Mouse (Mus musculus): ENCODE results near the gene Syngap1.
"Not testable (repeated sequence)": the region's sequence is repeated elsewhere in the genome, so short reads cannot be mapped to it uniquely, and the experiment has no call there.

Gene Syngap1

GRCm38 (mm10) chr17:26941031-26941789 lies at the start of gene Syngap1:
Syngap1 (plus strand) TSS chr17:26941253.
- DNase-seq (ENCODE audit: low read depth, low spot score) = no peak

GRCm38 (mm10) chr17:26892635-26893375 lies 48.2 kb upstream of the Syngap1 start:
- DNase-seq (ENCODE audit: low read depth, low spot score) = no peak

- DNase-seq (ENCODE audit: low read depth, low spot score) = no peak
Observed at GRCm38 (mm10) chr17:26893492-26893891, 47.6 kb upstream of the Syngap1 start.

- DNase-seq (ENCODE audit: low read depth, low spot score) = no peak
Observed at GRCm38 (mm10) chr17:26894342-26894741, 46.7 kb upstream of the Syngap1 start.

DNA sequence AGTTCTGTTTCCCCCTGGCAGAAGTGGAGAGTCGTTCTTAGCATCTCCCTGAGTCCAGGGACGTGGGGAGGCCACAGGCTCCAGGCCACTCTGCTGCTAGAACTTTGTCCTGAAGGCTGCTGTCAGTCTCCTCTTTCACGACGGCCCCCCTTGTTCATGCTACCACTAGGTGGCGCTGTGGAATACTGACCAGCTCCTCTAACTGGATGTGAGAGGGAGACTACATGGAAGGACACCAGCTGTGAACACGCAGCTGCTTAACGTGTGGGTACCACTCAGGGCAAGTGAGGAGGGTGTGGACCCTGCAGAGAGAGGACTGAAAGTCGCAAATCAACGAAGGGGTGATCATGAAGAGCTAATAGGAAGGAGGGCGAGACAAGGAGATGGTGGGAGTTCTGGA lies 45.5 kb upstream of the Syngap1 start:
- DNase-seq (ENCODE audit: low read depth, low spot score) = peak; percentile 53

DNA sequence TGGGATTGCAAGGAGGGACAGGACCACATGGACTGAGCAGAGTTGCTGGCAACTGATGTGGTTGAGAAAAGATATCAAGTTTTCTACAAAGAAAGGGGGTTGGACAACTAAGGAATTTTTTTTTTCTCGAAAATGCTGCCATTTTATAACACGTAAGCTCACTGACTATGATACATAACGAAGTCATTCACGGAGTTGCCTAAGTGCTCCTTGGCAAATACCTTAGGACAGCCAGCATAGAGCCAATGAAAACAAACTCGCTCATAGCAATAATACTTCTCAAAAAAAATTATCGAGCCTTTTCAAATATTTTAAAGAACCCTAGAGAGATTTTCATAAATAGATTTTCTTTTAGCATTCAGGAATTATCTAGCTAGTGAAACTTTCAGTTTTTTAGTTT lies 40.1 kb upstream of the Syngap1 start:
- DNase-seq (ENCODE audit: low read depth, low spot score) = no peak

DNA sequence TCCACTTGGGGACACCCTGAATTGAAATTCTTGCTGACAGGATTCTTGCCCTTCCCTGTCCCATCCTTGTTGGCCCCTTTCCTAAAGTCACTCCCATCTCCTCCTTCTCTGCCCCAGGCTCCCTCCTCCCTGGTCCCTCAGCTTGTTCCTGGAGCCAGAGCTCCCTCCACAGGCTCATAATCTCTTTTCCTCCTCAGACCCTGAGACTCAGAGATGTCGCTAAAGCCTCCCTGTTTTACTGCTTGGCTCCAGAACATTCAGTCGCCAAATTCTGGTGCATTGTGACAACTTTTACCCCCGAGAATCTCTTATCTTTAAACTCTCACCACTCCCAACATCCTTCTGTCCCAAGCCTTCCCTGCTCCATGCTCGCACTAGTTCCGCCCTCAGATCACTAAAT lies 36.7 kb upstream of the Syngap1 start:
- DNase-seq (ENCODE audit: low read depth, low spot score) = no peak

DNA sequence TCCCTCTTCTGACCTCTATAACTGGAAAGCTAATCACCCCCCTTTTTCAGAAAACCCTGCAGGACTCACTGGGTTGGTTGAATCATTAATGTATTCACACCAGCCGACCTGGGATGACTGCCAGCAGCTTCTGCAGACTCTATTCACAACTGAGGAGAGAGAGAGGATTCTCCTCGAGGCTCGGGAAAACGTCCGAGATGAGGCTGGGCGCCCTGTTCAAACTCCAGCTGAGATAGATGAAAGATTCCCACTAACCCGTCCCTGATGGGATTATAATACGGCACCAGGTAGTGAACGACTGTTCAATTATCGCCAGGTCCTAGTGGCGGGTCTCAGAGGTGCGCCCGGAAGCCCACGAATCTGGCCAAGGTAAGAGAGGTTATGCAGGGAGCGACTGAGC lies 33.5 kb upstream of the Syngap1 start:
- DNase-seq (ENCODE audit: low read depth, low spot score) = not testable (repeated sequence)

GRCm38 (mm10) chr17:26915248-26915647 lies 25.8 kb upstream of the Syngap1 start:
- no peak for DNase-seq (ENCODE audit: low read depth, low spot score)

GRCm38 (mm10) chr17:26916711-26917482 lies 24.2 kb upstream of the Syngap1 start, which contains the start of gene Kifc5b:
Kifc5b (plus strand) TSS chr17:26917091.
- DNase-seq (ENCODE audit: low read depth, low spot score) = peak; percentile 100

- DNase-seq (ENCODE audit: low read depth, low spot score) = not testable (repeated sequence)
Observed at GRCm38 (mm10) chr17:26917560-26917959, 23.5 kb upstream of the Syngap1 start.

- DNase-seq (ENCODE audit: low read depth, low spot score) = no peak
Observed at GRCm38 (mm10) chr17:26918343-26918742, 22.7 kb upstream of the Syngap1 start.

DNA sequence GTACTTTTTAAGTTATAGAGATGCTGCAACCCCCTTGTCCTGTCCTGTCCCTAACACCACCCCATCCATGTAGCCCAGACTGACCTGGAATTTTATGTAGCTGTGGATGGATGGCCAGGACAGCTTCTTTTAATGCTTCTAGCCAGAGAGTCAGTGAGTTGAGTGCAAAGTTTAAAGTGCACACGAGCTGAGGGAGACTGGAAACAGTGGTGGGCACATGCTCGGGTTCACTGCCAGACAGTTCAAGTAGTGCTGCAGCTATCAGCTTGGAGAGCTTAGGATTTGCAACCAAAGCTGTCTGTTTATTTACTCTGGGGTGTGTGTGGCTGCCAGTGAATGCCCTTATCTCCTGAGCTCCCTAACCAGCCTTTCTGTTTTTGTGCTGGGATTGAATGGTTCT lies 21.5 kb upstream of the Syngap1 start:
- DNase-seq (ENCODE audit: low read depth, low spot score) = not testable (repeated sequence)

- not testable (repeated sequence) for DNase-seq (ENCODE audit: low read depth, low spot score)
Observed at GRCm38 (mm10) chr17:26922368-26922767, 18.7 kb upstream of the Syngap1 start.

GRCm38 (mm10) chr17:26925414-26925813 lies 15.6 kb upstream of the Syngap1 start:
- DNase-seq (ENCODE audit: low read depth, low spot score) = not testable (repeated sequence)

DNA sequence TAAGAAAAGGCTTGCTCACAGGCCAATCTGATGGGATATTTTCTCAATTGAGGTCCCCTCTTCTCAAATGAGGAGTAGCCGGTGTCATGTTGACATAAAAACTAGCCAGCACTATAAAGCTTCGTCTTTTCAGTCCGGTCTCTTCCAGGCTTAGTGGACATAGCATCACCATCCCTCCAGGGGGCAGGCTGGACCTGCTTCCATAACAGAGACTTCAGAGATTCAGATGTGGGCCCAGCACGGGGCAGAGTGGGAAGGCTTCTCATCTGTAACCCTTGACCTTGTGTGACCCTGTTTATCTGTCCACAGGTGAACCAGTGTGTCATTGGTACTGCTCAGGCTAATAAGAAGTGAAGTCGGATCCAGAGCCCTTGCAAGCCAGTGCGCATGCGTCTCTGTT lies 9.3 kb upstream of the Syngap1 start:
- DNase-seq (ENCODE audit: low read depth, low spot score) = not testable (repeated sequence)

- DNase-seq (ENCODE audit: low read depth, low spot score) = peak; percentile 85
Observed at GRCm38 (mm10) chr17:26932839-26933398, 8.1 kb upstream of the Syngap1 start, which contains the start of gene Phf1. Phf1 (plus strand) TSS chr17:26933052.

GRCm38 (mm10) chr17:26933419-26933818 lies 7.6 kb upstream of the Syngap1 start:
- DNase-seq (ENCODE audit: low read depth, low spot score) = no peak

DNA sequence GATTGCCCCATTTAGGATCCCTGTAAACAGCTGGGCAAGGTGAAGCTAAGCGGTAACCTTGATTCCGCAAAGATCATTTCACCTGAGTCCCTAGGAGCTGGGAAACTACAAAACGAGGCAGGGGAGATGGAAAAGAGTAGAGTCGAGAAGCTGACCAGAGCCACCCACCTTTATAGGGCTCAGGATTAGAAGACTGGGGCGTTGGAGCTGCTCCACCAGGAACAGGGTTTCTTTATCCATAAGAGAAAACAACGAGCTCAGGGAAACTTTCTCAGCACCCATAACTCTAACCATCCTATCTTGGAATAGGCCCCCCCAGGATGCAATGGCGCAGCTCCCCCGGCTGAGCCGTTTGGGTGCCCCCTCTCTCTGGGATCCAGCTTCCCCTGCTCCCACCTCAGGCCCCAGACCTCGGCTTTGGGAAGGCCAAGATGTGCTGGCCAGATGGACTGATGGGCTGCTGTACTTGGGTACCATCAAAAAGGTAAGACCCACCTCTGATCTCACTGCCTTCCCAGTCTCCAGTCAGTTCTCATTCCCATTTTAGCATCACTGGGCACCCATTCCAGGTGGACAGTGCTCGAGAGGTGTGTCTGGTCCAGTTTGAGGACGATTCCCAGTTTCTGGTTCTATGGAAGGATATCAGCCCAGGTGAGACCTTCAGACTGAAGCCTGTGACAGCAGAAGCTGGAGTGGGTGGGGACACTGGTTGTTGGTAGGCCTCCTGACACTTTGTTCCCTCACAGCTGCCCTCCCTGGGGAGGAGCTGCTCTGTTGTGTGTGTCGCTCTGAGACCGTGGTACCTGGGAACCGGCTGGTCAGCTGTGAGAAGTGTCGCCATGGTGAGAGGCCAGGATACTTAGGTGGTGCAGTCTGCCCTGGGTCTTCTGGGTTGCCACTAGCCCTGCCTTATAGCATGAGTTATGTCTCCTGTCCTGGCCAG lies 6.9 kb upstream of the Syngap1 start:
- no peak for DNase-seq (ENCODE audit: low read depth, low spot score)

DNA sequence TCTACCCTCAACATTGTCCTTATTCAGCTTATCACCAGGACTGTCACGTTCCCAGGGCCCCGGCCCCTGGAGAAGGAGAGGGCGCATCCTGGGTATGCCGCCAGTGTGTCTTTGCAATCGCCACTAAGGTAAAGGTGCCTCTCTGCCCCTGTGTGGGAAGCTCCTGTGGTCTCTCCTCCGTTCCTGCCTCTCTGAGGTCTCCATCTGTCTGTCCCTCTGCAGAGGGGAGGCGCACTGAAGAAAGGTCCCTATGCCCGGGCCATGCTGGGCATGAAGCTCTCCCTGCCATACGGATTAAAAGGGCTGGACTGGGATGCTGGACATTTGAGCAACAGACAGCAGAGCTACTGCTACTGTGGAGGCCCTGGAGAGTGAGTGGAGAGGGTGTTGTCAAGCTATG lies 6.0 kb upstream of the Syngap1 start:
- no peak for DNase-seq (ENCODE audit: low read depth, low spot score)

DNA sequence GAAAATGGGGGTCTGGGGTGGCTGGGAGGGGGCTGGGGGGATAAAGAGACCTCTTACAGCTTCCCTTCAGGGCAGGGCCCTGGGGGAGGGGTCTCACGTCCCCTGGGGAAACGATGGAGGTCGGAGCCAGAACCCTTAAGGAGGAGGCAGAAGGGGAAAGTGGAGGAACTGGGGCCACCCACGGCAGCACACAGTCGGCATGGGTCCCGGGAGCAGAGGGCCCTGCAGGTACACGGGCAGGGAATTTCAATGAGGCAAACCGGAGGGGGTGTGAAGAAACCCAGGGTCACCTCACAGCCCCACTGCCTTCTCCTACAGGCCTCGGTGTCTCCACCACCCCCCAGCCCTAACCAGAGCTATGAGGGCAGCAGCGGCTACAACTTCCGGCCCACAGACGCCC lies 4.6 kb upstream of the Syngap1 start:
- no peak for DNase-seq (ENCODE audit: low read depth, low spot score)
